Mouse (Mus musculus): ENCODE measurements around the gene Tiam1.

- TF ChIP-seq CTCF (IDR thresholded peaks at IDR 0.05; ENCODE audit: low read depth): no peak
- TF ChIP-seq EP300 (IDR thresholded peaks at IDR 0.05; ENCODE audit: low read depth): no peak
These were observed 34.1 kb downstream of the Tiam1 start for GRCm38 (mm10) chr16:90109500-90109899.

Measured in liver, embryonic 14.5 days (tissue).